Mouse (Mus musculus): ENCODE data around the gene Nptx1.

GRCm38 (mm10) chr11:119532460-119532859, 15.1 kb downstream of the Nptx1 start:
- TF ChIP-seq CTCF (IDR thresholded peaks at IDR 0.05; ENCODE audit: control insufficient read depth, insufficient read depth, low read length) (no peak), POLR2A (IDR thresholded peaks at IDR 0.05; ENCODE audit: borderline replicate concordance, control insufficient read depth, low read depth, low read length) (no peak)
